In the genomic region with DNA sequence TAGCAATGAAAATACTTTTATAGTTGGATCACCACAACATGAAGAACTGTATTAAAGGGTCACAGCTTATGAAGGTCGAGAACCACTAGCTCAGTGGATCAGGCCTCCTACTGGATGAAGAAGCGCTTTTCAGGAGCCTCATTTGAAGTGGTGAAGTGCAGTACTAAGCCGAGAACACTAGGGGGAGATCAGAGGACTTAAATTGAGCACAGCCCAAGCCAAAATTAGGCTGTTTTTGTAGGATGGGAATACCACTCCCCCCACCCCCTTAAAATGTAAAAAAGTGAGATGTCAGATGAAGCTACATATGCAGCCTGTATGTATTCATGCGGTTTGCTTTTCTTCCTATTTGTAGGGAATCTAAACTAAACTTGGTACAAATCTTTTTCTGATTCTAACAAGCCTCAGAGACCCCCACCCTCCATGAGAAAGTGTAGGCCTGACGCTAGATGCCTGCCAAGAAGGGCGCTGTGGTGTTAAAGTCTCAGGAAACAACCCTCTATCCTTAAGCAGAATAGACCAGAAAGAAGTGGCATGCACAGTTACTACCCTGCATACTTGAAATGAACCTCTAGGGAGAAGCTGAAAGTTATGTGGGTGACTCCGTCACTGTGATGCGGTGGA, we compare ENCODE assay signal across 8 mouse cellular contexts.
DNase-seq lines count a peak whose midpoint lies in the region; ATAC-seq and TF ChIP-seq lines count a peak whose summit lies in the region.

No protein-coding gene starts in this region.

- H3K4me3 ChIP-seq in heart, embryonic 10.5 days = no peak overlapping the region
- no peak overlapping the region for H3K4me3 ChIP-seq in ES-E14 (ENCODE audit: insufficient read depth in 1 of 2, low read depth in 1 of 2, low read length in 2 of 2, poor library complexity in 1 of 2, severe bottlenecking in 1 of 2)

- H3K4me1 ChIP-seq in heart, embryonic 10.5 days = no peaks in the 10 kb centered on the region
- no peaks in the 10 kb centered on the region for H3K4me1 ChIP-seq in ES-E14 (ENCODE audit: control insufficient read depth in 2 of 2, insufficient read depth in 2 of 2, low read length in 2 of 2, poor library complexity in 1 of 2)

- H3K9me3 ChIP-seq in heart, embryonic 10.5 days = no peaks in the 10 kb centered on the region
- no peaks in the 10 kb centered on the region for H3K9me3 ChIP-seq in ES-E14 (ENCODE audit: control insufficient read depth, insufficient read depth, low read depth, low read length)

- ATAC-seq in erythroid progenitor cell, adult 5-6 weeks (replicated peaks; ENCODE audit: low FRiP score, poor library complexity, severe bottlenecking) = no peak

- H3K36me3 ChIP-seq in heart, embryonic 10.5 days = no peaks in the 10 kb centered on the region
- no peaks in the 10 kb centered on the region for H3K36me3 ChIP-seq in ES-E14 (ENCODE audit: control insufficient read depth, insufficient read depth, low read length, poor library complexity, severe bottlenecking)

- WGBS in heart, embryonic 10.5 days = 52% methylated on average over 8 of the region's 8 CpGs

- no peak overlapping the region for H3K9ac ChIP-seq in ES-E14 (ENCODE audit: insufficient read depth, low read depth, low read length, poor library complexity, severe bottlenecking)

- peak; percentile 79 for DNase-seq in heart, embryonic 10.5 days (ENCODE audit: low spot score)
- DNase-seq in heart, adult 11 months = no peak
- peak; percentile 51 for DNase-seq in ES-E14 (ENCODE audit: low read depth, low spot score)
- peak; percentile 74 to 77 for DNase-seq in cerebellum, postnatal 14 days
- DNase-seq in heart, postnatal 4 days = peak; percentile 57
- DNase-seq in left cerebral cortex, postnatal 36 days (ENCODE audit: low spot score in 2 of 2) = peak; percentile 29 to 45
- peak; percentile 30 for DNase-seq in retina, adult 2 months (ENCODE audit: low read depth, low spot score)

- intact Hi-C loops in left cerebral cortex, postnatal 36 days (cut with DNase I) = loop anchor here (5.0 to 10.0 kb wide), 3 partner anchors 71 to 186 kb away; no protein-coding TSS in a partner anchor

- H3K27ac ChIP-seq in heart, embryonic 10.5 days = no peak overlapping the region
- H3K27ac ChIP-seq in ES-E14 (ENCODE audit: insufficient read depth, low read depth, low read length, poor library complexity, severe bottlenecking) = no peak overlapping the region

- no peaks in the 10 kb centered on the region for H3K27me3 ChIP-seq in heart, embryonic 10.5 days (ENCODE audit: insufficient read depth, poor library complexity, severe bottlenecking)

- in situ Hi-C loops in ES-E14 (cut with MboI; ENCODE audit: low sequenced_read_pairs in 2 of 2, unreplicated experiment in 2 of 2) = no loop called here

TF ChIP-seq in ES-E14, 5 proteins besides CTCF, POLR2A, EP300 and RAD21:
- TF ChIP-seq MAFK (IDR thresholded peaks at IDR 0.05; ENCODE audit: insufficient read depth, low read depth, low read length) (no peak), ZNF384 (IDR thresholded peaks at IDR 0.05; ENCODE audit: low read depth, low read length) (no peak), HCFC1 (IDR thresholded peaks at IDR 0.05; ENCODE audit: borderline replicate concordance, insufficient read depth, low read length) (no peak), CHD2 (IDR thresholded peaks at IDR 0.05; ENCODE audit: low read depth, low read length) (no peak), ZC3H11A (IDR thresholded peaks at IDR 0.05; ENCODE audit: borderline replicate concordance, low read depth, low read length) (no peak)
